Mouse (Mus musculus) CH12.LX (cell line): ENCODE results near the gene Arpc5l. TPM values are rescaled to one million over a fixed set of nuclear protein-coding genes. Genes with fewer than 3 reads are reported as not detected.
A peak's percentile ranks its signal among the peaks of the same experiment; 100 is the strongest.

ENCODE experiments used
- DNase-seq: peaks from one replicate; pipeline ENCODE4 v3.0.0-alpha.2; 2013; ENCODE audit errors: extremely low read depth
- H3K27ac ChIP-seq: 2 replicates; pipeline ENCODE4 v1.5.1; 2012; ENCODE audit warnings: low read depth, mild to moderate bottlenecking, control low read depth, moderate library complexity; ENCODE audit not compliant: insufficient read depth
- H3K27me3 ChIP-seq: replicated peaks from 2 replicates; pipeline ENCODE3; 2012; ENCODE audit warnings: inconsistent platforms
- H3K36me3 ChIP-seq, 2 experiments: replicated peaks in 1 of 2; 2 replicates each; pipeline versions ENCODE3 to v1.6.1; 2012; ENCODE audit warnings: inconsistent platforms in 1 of 2, low read length in 1 of 2, mild to moderate bottlenecking in 1 of 2, mixed read lengths in 1 of 2, moderate library complexity in 1 of 2; ENCODE audit not compliant: control insufficient read depth in 1 of 2, insufficient read depth in 1 of 2
- H3K4me1 ChIP-seq, 2 experiments: 2 replicates each; pipeline ENCODE4 v1.6.1; 2012; ENCODE audit warnings: inconsistent platforms in 1 of 2, moderate library complexity in 1 of 2; ENCODE audit not compliant: insufficient read depth in 2 of 2, control insufficient read depth in 1 of 2
- H3K4me2 ChIP-seq: 2 replicates; pipeline ENCODE4 v1.6.1; 2012; ENCODE audit warnings: low read depth, mild to moderate bottlenecking, control low read depth; ENCODE audit not compliant: poor library complexity, insufficient read depth, severe bottlenecking
- H3K4me3 ChIP-seq, 3 experiments: fragments of 150-350 bp in 1 of 3; sonication (generic) in 1 of 3; replicated peaks in 1 of 3; 2 replicates each; pipeline versions ENCODE3 to v1.5.1; 2011 to 2012; ENCODE audit warnings: low read depth in 2 of 3, low read length in 2 of 3, mild to moderate bottlenecking in 2 of 3, moderate library complexity in 2 of 3, control low read depth in 1 of 3, improper control_type of control experiment in 1 of 3, inconsistent platforms in 1 of 3, mixed read lengths in 1 of 3; ENCODE audit not compliant: poor library complexity in 1 of 3
- H3K79me2 ChIP-seq: replicated peaks from 2 replicates; pipeline ENCODE4 v1.6.1; 2012; ENCODE audit warnings: mild to moderate bottlenecking, moderate library complexity; ENCODE audit not compliant: control insufficient read depth, poor library complexity, insufficient read depth, severe bottlenecking; ENCODE audit errors: extremely low read depth
- H3K9ac ChIP-seq: 2 replicates; pipeline ENCODE4 v1.6.1; 2012; ENCODE audit warnings: low read depth, mild to moderate bottlenecking, control low read depth, moderate library complexity; ENCODE audit not compliant: insufficient read depth
- H3K9me3 ChIP-seq: replicated peaks from 2 replicates; pipeline ENCODE3; 2012; ENCODE audit warnings: low read length, inconsistent platforms, mixed read lengths
- CHD1 ChIP-seq: IDR thresholded peaks from 2 replicates; pipeline ENCODE4 v1.6.1; 2012; ENCODE audit warnings: low read depth, low read length, improper control_type of control experiment, inconsistent platforms
- CHD2 ChIP-seq: IDR thresholded peaks from 2 replicates; pipeline ENCODE4 v1.6.1; 2011; ENCODE audit warnings: low read length, improper control_type of control experiment
- CTCF ChIP-seq, 2 experiments: IDR thresholded peaks in 1 of 2; conservative IDR thresholded peaks in 1 of 2; 2 replicates each; pipeline ENCODE4 v1.5.1; 2011 to 2012; ENCODE audit warnings: low read depth in 2 of 2, low read length in 2 of 2, improper control_type of control experiment in 1 of 2, inconsistent platforms in 1 of 2, mild to moderate bottlenecking in 1 of 2, moderate library complexity in 1 of 2
- E2F4 ChIP-seq: IDR thresholded peaks from 2 replicates; pipeline ENCODE4 v1.6.1; 2011; ENCODE audit warnings: low read depth, low read length, improper control_type of control experiment; ENCODE audit not compliant: insufficient replicate concordance
- ELF1 ChIP-seq: IDR thresholded peaks from 2 replicates; pipeline ENCODE4 v1.6.1; 2014; ENCODE audit warnings: low read depth, mild to moderate bottlenecking, inconsistent platforms, low read length, improper control_type of control experiment
- JUN ChIP-seq: IDR thresholded peaks from 2 replicates; pipeline ENCODE4 v1.6.1; 2011; ENCODE audit warnings: low read depth, mild to moderate bottlenecking, low read length, improper control_type of control experiment, moderate library complexity; ENCODE audit not compliant: insufficient read depth
- MAFK ChIP-seq: IDR thresholded peaks from 2 replicates; pipeline ENCODE4 v1.6.1; 2011; ENCODE audit warnings: low read length, improper control_type of control experiment; ENCODE audit not compliant: insufficient replicate concordance
- MAX ChIP-seq: IDR thresholded peaks from 2 replicates; pipeline ENCODE4 v1.6.1; 2011; ENCODE audit warnings: low read length, improper control_type of control experiment
- MAZ ChIP-seq: IDR thresholded peaks from 2 replicates; pipeline ENCODE4 v1.6.1; 2012; ENCODE audit warnings: low read depth, mild to moderate bottlenecking, inconsistent platforms, low read length, improper control_type of control experiment, moderate library complexity
- NELFE ChIP-seq: IDR thresholded peaks from 2 replicates; pipeline ENCODE4 v1.6.1; 2011; ENCODE audit warnings: low read depth, low read length, improper control_type of control experiment
- NRF1 ChIP-seq: IDR thresholded peaks from 2 replicates; pipeline ENCODE4 v1.6.1; 2014; ENCODE audit warnings: low read depth, mild to moderate bottlenecking, inconsistent platforms, low read length, improper control_type of control experiment, moderate library complexity
- POLR2A ChIP-seq: IDR thresholded peaks from 2 replicates; pipeline ENCODE4 v1.6.1; 2011; ENCODE audit warnings: low read depth, mild to moderate bottlenecking, improper control_type of control experiment, low read length
- POLR2AphosphoS2 ChIP-seq: IDR thresholded peaks from 2 replicates; pipeline ENCODE4 v1.6.1; 2011; ENCODE audit warnings: low read depth, low read length, improper control_type of control experiment
- RAD21 ChIP-seq: IDR thresholded peaks from 2 replicates; pipeline ENCODE4 v1.6.1; 2011; ENCODE audit warnings: low read depth, mild to moderate bottlenecking, low read length, improper control_type of control experiment, moderate library complexity
- SIN3A ChIP-seq: IDR thresholded peaks from 2 replicates; pipeline ENCODE4 v1.6.1; 2012; ENCODE audit warnings: low read length, improper control_type of control experiment, inconsistent platforms
- UBTF ChIP-seq: IDR thresholded peaks from 2 replicates; pipeline ENCODE4 v1.6.1; 2012; ENCODE audit warnings: low read depth, mild to moderate bottlenecking, inconsistent platforms, low read length, improper control_type of control experiment, moderate library complexity
- ZC3H11A ChIP-seq: IDR thresholded peaks from 2 replicates; pipeline ENCODE4 v1.6.1; 2012; ENCODE audit warnings: low read depth, mild to moderate bottlenecking, inconsistent platforms, low read length, improper control_type of control experiment
- ZNF384 ChIP-seq: IDR thresholded peaks from 2 replicates; pipeline ENCODE4 v1.6.1; 2012; ENCODE audit warnings: low read depth, low read length, improper control_type of control experiment, inconsistent platforms
- dilution Hi-C: fragments of 300-500 bp; cut with MboI; formaldehyde crosslinking; loops from 2 replicates; pipeline ENCODE4 v1.14.3; 2020; ENCODE audit warnings: low sequenced_read_pairs; ENCODE audit not compliant: extremely low pct_unique_long_range_greater_than_20kb, extremely low pct_ligation_motif_present
- in situ Hi-C: fragments of 300-500 bp; cut with MboI; formaldehyde crosslinking; loops from 3 replicates; pipeline ENCODE4 v1.14.3; 2019; ENCODE audit warnings: low sequenced_read_pairs, low pct_ligation_motif_present, low pct_unique_long_range_greater_than_20kb, mixed read lengths
- polyA plus RNA-seq: library from polyadenylated mRNA; unstranded; fragments of >175 nt; gene quantifications from 2 replicates; pipeline ENCODE4 v1.2.1, GENCODE M21; 2012; ENCODE audit warnings: low read depth; ENCODE audit not compliant: insufficient read length
- total RNA-seq, 2 experiments: library from RNA; depleted of rRNA; stranded (reverse); fragments of 300-350 nt in 1 of 2; fragments of >200 nt in 1 of 2; gene quantifications; 2 replicates each; pipeline ENCODE4 v1.2.3; 2012 to 2014

Arpc5l gene
- total and polyA plus RNA-seq, 3 experiments: 139 to 300 (median 212) TPM

DNA sequence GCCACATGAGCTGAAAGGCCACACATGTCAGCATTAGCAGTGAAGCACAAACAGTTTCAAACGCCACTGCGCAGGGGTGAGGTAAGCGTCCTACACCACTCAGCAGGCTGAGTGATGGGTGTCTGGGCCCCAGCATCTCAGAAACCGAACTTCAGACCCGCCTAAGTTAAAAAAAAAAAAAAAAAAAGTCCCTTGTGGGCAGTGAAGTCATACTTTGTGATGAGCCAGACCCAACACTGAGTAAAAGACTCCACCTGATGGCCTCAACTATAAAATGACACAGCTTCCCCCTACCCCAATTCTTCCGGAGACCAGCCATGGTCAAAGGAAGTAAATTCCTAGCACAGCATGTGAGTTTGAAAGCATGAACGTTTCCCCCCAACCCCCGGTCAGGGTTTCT, 2.0 kb upstream of the Arpc5l start:
- no peaks in the 10 kb centered on the region for H3K27me3 ChIP-seq
- H3K4me1 ChIP-seq: peaks cover 3 to 46% of the 10 kb centered on the region in 2 experiments
- in situ Hi-C loops (no loop called here), dilution Hi-C loops (no loop called here)
- H3K4me3 ChIP-seq: peak overlapping the region; percentile 94 to 99 (median 97)
- H3K9ac ChIP-seq: peak overlapping the region; percentile 98
- peak overlapping the region; percentile 89 for H3K4me2 ChIP-seq
- peak overlapping the region; percentile 50 for H3K27ac ChIP-seq
- DNase-seq: no peak
- H3K79me2 ChIP-seq: peaks cover 44% of the 10 kb centered on the region
- H3K36me3 ChIP-seq: peaks cover 43 to 53% of the 10 kb centered on the region in 2 experiments
- no peaks in the 10 kb centered on the region for H3K9me3 ChIP-seq
- peak; percentile 21; the same call in 1 of the 2 replicates for TF ChIP-seq NRF1
- TF ChIP-seq POLR2AphosphoS2: peak; percentile 63; the same call in 1 of the 2 replicates
- TF ChIP-seq SIN3A: no peak
- TF ChIP-seq RAD21: no peak
- TF ChIP-seq UBTF: no peak
- TF ChIP-seq ELF1: no peak
- no peak for TF ChIP-seq ZC3H11A
- peak; percentile 89 for TF ChIP-seq ZNF384
- TF ChIP-seq NELFE: no peak
- no peak for TF ChIP-seq POLR2A
- no peak for TF ChIP-seq MAFK

DNA sequence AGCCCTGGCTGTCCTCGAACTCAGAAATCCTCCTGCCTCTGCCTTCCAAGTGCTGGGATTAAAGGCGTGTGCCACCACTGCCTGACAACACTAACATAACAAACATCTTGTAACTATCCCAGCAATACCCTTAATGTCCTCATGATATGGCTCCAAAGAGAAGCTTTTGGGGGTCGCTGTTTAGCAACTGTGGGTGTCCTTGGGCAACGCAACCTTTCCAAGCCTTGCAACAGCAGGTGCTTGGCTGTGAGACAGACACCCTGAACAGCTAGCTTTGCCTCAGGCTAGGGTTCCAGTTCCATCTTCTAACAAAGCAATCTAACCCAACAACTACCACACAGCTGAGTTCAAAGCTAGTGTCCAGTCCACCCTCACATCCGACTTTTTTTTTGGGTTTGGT, 1.6 kb upstream of the Arpc5l start:
- Histone ChIP-seq H3K4me2 (peak overlapping the region; percentile 89), H3K27ac (peak overlapping the region; percentile 50), H3K9ac (peak overlapping the region; percentile 98), H3K9me3 (no peaks in the 10 kb centered on the region), H3K27me3 (no peaks in the 10 kb centered on the region), H3K79me2 (peaks cover 47% of the 10 kb centered on the region), H3K36me3 (peaks cover 43 to 53% of the 10 kb centered on the region in 2 experiments)
- no peak for DNase-seq
- in situ Hi-C loops: no loop called here
- no peak for TF ChIP-seq CHD1
- TF ChIP-seq MAX: no peak
- TF ChIP-seq CHD2: no peak
- TF ChIP-seq MAZ: no peak
- no peak for TF ChIP-seq CTCF (conservative IDR thresholded peaks at IDR 0.05 in 1 of 2, IDR thresholded peaks at IDR 0.05 in 1 of 2; ENCODE audit: low read depth in 2 of 2, low read length in 2 of 2)
- no peak for TF ChIP-seq SIN3A
- no peak for TF ChIP-seq E2F4
- no peak for TF ChIP-seq JUN
- TF ChIP-seq, all 38 proteins: peak for 0
- dilution Hi-C loops: no loop called here
- Histone ChIP-seq H3K4me3 (peak overlapping the region; percentile 94 to 99 (median 97)), H3K4me1 (peaks cover 3 to 43% of the 10 kb centered on the region in 2 experiments)
